Mouse (Mus musculus): ENCODE measurements around the gene Sv2b. TPM values are rescaled to one million over a fixed set of nuclear protein-coding genes. Genes with fewer than 3 reads are reported as not detected.

Sv2b gene
- polyA plus RNA-seq, 1 experiment from 2014 or later, result 0.11 TPM

Other genes starting within 250 kb of the Sv2b start
- 27.2 and 30.7 TPM in 2 replicates for gene Akap13, start 146.3 kb upstream of the Sv2b start, polyA plus RNA-seq (2014; fragmentation: Nextera tagmentation; extraction: Ambion mirVana)

Data from liver, embryonic 11.5 days (tissue).